ENCODE assay signal across 11 mouse cellular contexts in genomic region chr7:79577096-79577874, GRCm38 (mm10). TPM values are rescaled to one million over a fixed set of nuclear protein-coding genes. Genes with fewer than 3 reads are reported as not detected.
DNase-seq lines count a peak whose midpoint lies in the region; ATAC-seq and TF ChIP-seq lines count a peak whose summit lies in the region.
"Had no signal": no experiment of that assay in that cellular context is flagged by ENCODE, and none has a peak within 500 bp of the region (broad histone marks: within the 10 kb centered on the region; RNA-seq: fewer than 3 reads in every experiment).

No protein-coding gene starts in this region.

- no peak overlapping the region for H3K27ac ChIP-seq in heart, embryonic 13.5 days (replicated peaks)
- peak overlapping the region; percentile 85 for H3K27ac ChIP-seq in hindbrain, postnatal 0 days
- H3K27ac ChIP-seq in midbrain, embryonic 15.5 days: peak overlapping the region; percentile 81
- H3K27ac ChIP-seq: heart, embryonic 15.5 days; liver, embryonic 15.5 days had no signal

- TF ChIP-seq CTCF in hindbrain, postnatal 0 days (IDR thresholded peaks at IDR 0.05; ENCODE audit: low read depth): no peak

- no peak overlapping the region for H3K4me3 ChIP-seq in heart, embryonic 13.5 days
- H3K4me3 ChIP-seq in hindbrain, postnatal 0 days (ENCODE audit: low read length): no peak overlapping the region
- H3K4me3 ChIP-seq in midbrain, embryonic 15.5 days: no peak overlapping the region
- H3K4me3 ChIP-seq: heart, embryonic 15.5 days; liver, embryonic 15.5 days had no signal

- H3K9me3 ChIP-seq in heart, embryonic 13.5 days: no peaks in the 10 kb centered on the region
- no peaks in the 10 kb centered on the region for H3K9me3 ChIP-seq in hindbrain, postnatal 0 days (ENCODE audit: low read length)
- no peaks in the 10 kb centered on the region for H3K9me3 ChIP-seq in midbrain, embryonic 15.5 days
- H3K9me3 ChIP-seq: heart, embryonic 15.5 days; liver, embryonic 15.5 days had no signal

- 5% methylated on average over 12 of the region's 12 CpGs for WGBS in heart, embryonic 13.5 days
- 9% methylated on average over 12 of the region's 12 CpGs for WGBS in hindbrain, postnatal 0 days
- 4% methylated on average over 12 of the region's 12 CpGs for WGBS in midbrain, embryonic 15.5 days

- ATAC-seq in heart, embryonic 13.5 days (ENCODE audit: extremely low read depth, insufficient number of reproducible peaks, low FRiP score, low TSS enrichment): no peak
- peak; percentile 77 for ATAC-seq in hindbrain, postnatal 0 days
- ATAC-seq in midbrain, embryonic 15.5 days (replicated peaks): peak; percentile 77
- no peak for ATAC-seq in granulocyte monocyte progenitor cell, adult 5-6 weeks (replicated peaks; ENCODE audit: poor library complexity, severe bottlenecking)

- peaks cover 99% of the 10 kb centered on the region for H3K27me3 ChIP-seq in heart, embryonic 13.5 days (replicated peaks)
- H3K27me3 ChIP-seq in hindbrain, postnatal 0 days (ENCODE audit: insufficient read depth, low read length): no peaks in the 10 kb centered on the region
- no peaks in the 10 kb centered on the region for H3K27me3 ChIP-seq in midbrain, embryonic 15.5 days (replicated peaks)

- peaks cover 24% of the 10 kb centered on the region for H3K4me1 ChIP-seq in heart, embryonic 13.5 days
- peaks cover 26% of the 10 kb centered on the region for H3K4me1 ChIP-seq in hindbrain, postnatal 0 days (ENCODE audit: insufficient read depth, low read length)
- H3K4me1 ChIP-seq in midbrain, embryonic 15.5 days: peaks cover 31% of the 10 kb centered on the region

- DNase-seq in heart, postnatal 25 days (ENCODE audit: low spot score): no peak
- peak; percentile 39 for DNase-seq in embryo, embryonic 9.5 days (ENCODE audit: extremely low spot score)
- peak; percentile 84 for DNase-seq in hindbrain, postnatal 0 days (ENCODE audit: low spot score)
- no peak for DNase-seq in kidney, postnatal 25 days
- no peak for DNase-seq in adrenal gland, adult 18-20 months (ENCODE audit: low spot score in 2 of 2)

- no peak overlapping the region for H3K9ac ChIP-seq in heart, embryonic 13.5 days
- no peak overlapping the region for H3K9ac ChIP-seq in hindbrain, postnatal 0 days (replicated peaks; ENCODE audit: low read length)
- no peak overlapping the region for H3K9ac ChIP-seq in midbrain, embryonic 15.5 days
- H3K9ac ChIP-seq: heart, embryonic 15.5 days; liver, embryonic 15.5 days had no signal

- no peaks in the 10 kb centered on the region for H3K36me3 ChIP-seq in heart, embryonic 13.5 days
- no peaks in the 10 kb centered on the region for H3K36me3 ChIP-seq in hindbrain, postnatal 0 days (ENCODE audit: insufficient read depth, low read length)
- no peaks in the 10 kb centered on the region for H3K36me3 ChIP-seq in midbrain, embryonic 15.5 days (replicated peaks)
- H3K36me3 ChIP-seq: heart, embryonic 15.5 days; liver, embryonic 15.5 days had no signal

- H3K4me2 ChIP-seq in heart, embryonic 13.5 days: peak overlapping the region; percentile 69; the same call in 1 of the 2 replicates
- H3K4me2 ChIP-seq in hindbrain, postnatal 0 days (ENCODE audit: low read depth, low read length): peak overlapping the region; percentile 53; the same call in 1 of the 2 replicates
- H3K4me2 ChIP-seq in midbrain, embryonic 15.5 days: peak overlapping the region; percentile 55
- H3K4me2 ChIP-seq: heart, embryonic 15.5 days; liver, embryonic 15.5 days had no signal

- intact Hi-C loops in heart, postnatal 25 days (cut with DNase I): no loop called here

RNA-seq across cellular contexts. Expression of gene Rhcg, which starts 40.2 kb away (rescaled TPM):
- polyA plus RNA-seq in heart, embryonic 13.5 days (2015; fragmentation: Nextera tagmentation; extraction: Ambion mirVana): 0.25 TPM in 1 of 2 replicates, not detected in the other
- not detected for total RNA-seq in heart, postnatal 25 days (2021)
- total RNA-seq in hindbrain, postnatal 0 days (2014; rRNA removed): 0.68 and 2.5 TPM in 2 replicates
- polyA plus RNA-seq in hindbrain, postnatal 0 days (2015; fragmentation: Nextera tagmentation; extraction: Ambion mirVana): 4.0 and 4.3 TPM in 2 replicates
- 1.9 and 2.1 TPM in 2 replicates for polyA plus RNA-seq in midbrain, embryonic 15.5 days (2015; fragmentation: Nextera tagmentation; extraction: Ambion mirVana)
- 1.2 TPM in 1 of 2 replicates, not detected in the other for total RNA-seq in granulocyte monocyte progenitor cell, adult 5-6 weeks (2014; fragmentation: Nextera tagmentation)
- total RNA-seq in granulocyte monocyte progenitor cell, adult 5-6 weeks (2017): 0.13 and 0.21 TPM in 2 replicates
- 10 to 100 TPM; 13.8 to 22.0 TPM for total RNA-seq in adrenal gland, adult 18-20 months (2021)
- total RNA-seq: CH12.LX had no signal
- polyA plus RNA-seq: heart, embryonic 15.5 days had no signal

Comparison
In these comparisons a context has a peak if more than half of its experiments do, and no peak if none do; other contexts are left out.
1. ATAC-seq: peak in hindbrain, postnatal 0 days (single experiment) and midbrain, embryonic 15.5 days (single experiment); none in heart, embryonic 13.5 days (single experiment) and granulocyte monocyte progenitor cell, adult 5-6 weeks (single experiment).
2. DNase-seq: peak in embryo, embryonic 9.5 days (single experiment) and hindbrain, postnatal 0 days (single experiment); none in heart, postnatal 25 days (single experiment), kidney, postnatal 25 days (0 of 2) and adrenal gland, adult 18-20 months (0 of 2).
3. Peak in every context shown above with its lines, with median percentiles within 50 percentile points of each other: H3K4me2 ChIP-seq.